Mouse (Mus musculus) erythroblast, embryonic 14.5 days (primary cell): ENCODE measurements around the gene Nmnat2. TPM values are rescaled to one million over a fixed set of nuclear protein-coding genes. Genes with fewer than 3 reads are reported as not detected.

Experiments
- H3K27me3 ChIP-seq: 2 replicates; pipeline ENCODE4 v1.6.1; 2012; ENCODE audit warnings: inconsistent platforms; ENCODE audit not compliant: control insufficient read depth
- H3K36me3 ChIP-seq: 2 replicates; pipeline ENCODE4 v1.6.1; 2012; ENCODE audit warnings: mild to moderate bottlenecking, inconsistent platforms; ENCODE audit not compliant: control insufficient read depth
- H3K4me1 ChIP-seq: 2 replicates; pipeline ENCODE4 v1.6.1; 2012; ENCODE audit warnings: inconsistent platforms; ENCODE audit not compliant: control insufficient read depth
- H3K4me3 ChIP-seq: replicated peaks from 2 replicates; pipeline ENCODE3; 2012; ENCODE audit warnings: moderate library complexity, mild to moderate bottlenecking, inconsistent platforms
- H3K9me3 ChIP-seq: 2 replicates; pipeline ENCODE4 v1.6.1; 2012; ENCODE audit warnings: low read length, inconsistent platforms, mixed read lengths; ENCODE audit not compliant: control insufficient read depth
- GATA1 ChIP-seq: IDR thresholded peaks from 2 replicates; pipeline ENCODE4 v1.6.1; 2012; ENCODE audit warnings: low read length, inconsistent platforms, mixed read lengths
- TAL1 ChIP-seq: IDR thresholded peaks from 3 replicates; pipeline ENCODE4 v1.6.1; 2012; ENCODE audit warnings: low read length, inconsistent platforms, mixed read lengths
- polyA plus RNA-seq: library from polyadenylated mRNA; stranded (reverse); fragments of >175 nt; gene quantifications from 2 replicates; pipeline ENCODE4 v1.2.3, GENCODE M21; 2012

Gene Nmnat2
- polyA plus RNA-seq, 1 experiment, result not detected

DNA sequence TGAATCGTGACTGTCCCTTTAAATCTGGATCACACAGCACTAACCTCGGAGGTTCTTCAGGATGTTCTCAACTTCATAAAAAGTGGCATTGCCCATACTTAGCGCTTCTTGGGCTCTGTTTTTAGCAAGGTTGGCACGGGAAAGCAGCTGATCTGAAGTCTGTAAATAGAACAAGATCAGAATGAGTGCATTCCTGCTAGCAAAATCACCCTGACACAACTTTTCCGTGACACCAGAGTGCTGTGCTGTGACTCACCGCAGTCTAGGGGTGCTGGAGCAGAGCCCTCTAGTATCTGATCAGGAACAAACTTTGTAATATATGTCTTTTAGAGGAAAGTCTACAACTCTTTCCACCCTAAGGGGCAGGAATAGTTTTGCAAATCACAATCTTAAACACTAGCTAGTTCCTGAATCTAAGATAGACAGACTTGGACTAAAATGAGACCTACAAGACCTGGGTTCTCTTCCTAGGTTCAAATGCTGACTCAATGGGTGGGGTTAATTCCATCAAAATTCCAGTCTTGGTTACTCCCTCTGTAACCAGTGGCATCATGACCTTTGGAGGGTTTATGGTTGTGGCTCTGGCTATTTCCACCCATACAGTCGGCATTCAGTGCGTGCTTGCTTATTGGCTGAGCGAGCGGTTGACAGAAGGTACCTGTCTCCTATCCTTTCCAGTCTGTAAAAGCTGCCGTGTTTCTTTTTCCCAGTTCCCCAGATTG, 175.4 kb downstream of the Nmnat2 start:
- no peaks in the 10 kb centered on the region for H3K36me3 ChIP-seq
- TF ChIP-seq GATA1 (no peak), TAL1 (no peak)
- no peak overlapping the region for H3K4me3 ChIP-seq
- no peaks in the 10 kb centered on the region for H3K9me3 ChIP-seq
- H3K27me3 ChIP-seq, result no peaks in the 10 kb centered on the region
- no peaks in the 10 kb centered on the region for H3K4me1 ChIP-seq

DNA sequence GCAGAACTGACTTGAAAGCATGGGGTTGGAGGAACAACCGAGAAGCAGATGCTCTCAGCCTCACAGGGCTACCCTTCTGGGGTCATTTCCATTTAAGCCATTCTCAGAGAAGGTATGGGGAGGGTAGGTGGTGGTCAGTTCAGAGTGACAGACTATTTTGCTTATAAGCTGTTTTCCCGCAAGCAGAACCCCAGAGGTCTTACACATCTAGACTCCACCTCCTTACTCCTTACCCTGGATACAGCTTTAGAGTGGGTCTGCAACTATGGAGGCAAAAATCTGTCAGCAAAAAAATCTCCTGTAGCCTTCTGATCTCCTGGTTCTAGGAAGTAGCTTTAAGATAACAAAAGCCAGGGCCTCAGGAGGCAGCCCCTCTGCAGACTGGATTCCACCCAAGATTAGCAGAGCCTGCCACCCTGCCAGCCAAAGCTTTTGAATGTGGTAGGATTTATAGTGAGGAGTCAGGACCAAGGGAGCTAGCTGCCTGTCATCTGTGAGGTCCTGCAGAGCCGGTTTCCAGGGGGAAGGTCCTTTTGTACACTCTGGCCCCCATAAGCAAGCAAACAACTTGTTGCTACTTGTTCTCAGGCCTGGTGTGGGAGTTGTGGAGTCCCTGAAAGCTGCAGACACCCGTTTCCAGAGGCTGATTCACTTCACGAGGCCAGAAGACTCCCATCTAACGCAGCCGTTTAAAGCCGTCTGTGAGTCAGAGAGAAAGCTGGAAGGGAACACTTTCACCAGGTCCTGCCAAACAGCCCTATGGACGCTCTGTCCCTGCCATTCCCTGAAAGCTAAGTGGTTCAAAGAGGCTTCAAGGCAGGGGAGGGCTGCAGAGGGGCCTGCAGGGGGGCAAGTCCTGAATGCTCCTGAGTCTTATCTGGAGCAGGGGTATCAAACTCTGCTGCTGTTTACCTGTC, 179.3 kb downstream of the Nmnat2 start:
- Histone ChIP-seq H3K36me3 (no peaks in the 10 kb centered on the region), H3K4me1 (no peaks in the 10 kb centered on the region), H3K27me3 (no peaks in the 10 kb centered on the region), H3K9me3 (no peaks in the 10 kb centered on the region), H3K4me3 (no peak overlapping the region)
- TF ChIP-seq TAL1, result no peak

- H3K36me3 ChIP-seq, result no peaks in the 10 kb centered on the region
These were observed 181.9 kb downstream of the Nmnat2 start for GRCm38 (mm10) chr1:153136647-153137046.

DNA sequence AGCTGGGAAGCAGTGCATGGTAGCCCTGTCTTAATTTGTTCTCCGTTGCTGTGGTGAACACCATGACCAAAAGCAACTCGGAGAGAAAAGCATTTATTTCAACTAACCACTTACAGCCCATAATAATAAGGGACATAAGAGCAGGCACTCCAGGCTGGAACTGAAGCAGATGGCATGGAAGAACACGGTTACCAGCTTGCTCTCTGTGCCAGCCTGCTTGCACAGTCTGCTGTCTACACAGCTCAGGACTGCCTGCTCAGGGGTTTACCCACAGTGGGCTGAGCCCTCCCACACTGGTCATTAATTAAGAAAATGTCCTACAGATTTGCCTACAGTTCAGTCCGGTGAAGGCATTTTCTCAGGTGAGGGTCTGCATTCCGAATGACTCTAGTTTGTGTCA, 183.7 kb downstream of the Nmnat2 start:
- Histone ChIP-seq H3K4me3 (no peak overlapping the region), H3K4me1 (0 out of 2 replicates have a peak, but pooled peaks cover 2% of the 10 kb centered on the region), H3K27me3 (no peaks in the 10 kb centered on the region), H3K36me3 (no peaks in the 10 kb centered on the region), H3K9me3 (no peaks in the 10 kb centered on the region)
- no peak for TF ChIP-seq GATA1
- TF ChIP-seq TAL1, result no peak

More at GRCm38 (mm10) chr1:153136647-153137046, 181.9 kb downstream of the Nmnat2 start:
- no peak for TF ChIP-seq GATA1
- TF ChIP-seq TAL1, result no peak
- 0 out of 2 replicates have a peak, but pooled peaks cover 2% of the 10 kb centered on the region for H3K4me1 ChIP-seq
- H3K9me3 ChIP-seq, result no peaks in the 10 kb centered on the region
- no peaks in the 10 kb centered on the region for H3K27me3 ChIP-seq
- no peak overlapping the region for H3K4me3 ChIP-seq

GRCm38 (mm10) chr1:153139635-153140034, 184.8 kb downstream of the Nmnat2 start:
- H3K9me3 ChIP-seq, result no peaks in the 10 kb centered on the region
- H3K36me3 ChIP-seq, result no peaks in the 10 kb centered on the region
- 0 out of 2 replicates have a peak, but pooled peaks cover 2% of the 10 kb centered on the region for H3K4me1 ChIP-seq
- TF ChIP-seq GATA1, result no peak
- no peak for TF ChIP-seq TAL1
- H3K27me3 ChIP-seq, result no peaks in the 10 kb centered on the region
- no peak overlapping the region for H3K4me3 ChIP-seq

GRCm38 (mm10) chr1:153140265-153140664, 185.5 kb downstream of the Nmnat2 start:
- Histone ChIP-seq H3K9me3 (no peaks in the 10 kb centered on the region), H3K4me3 (no peak overlapping the region), H3K27me3 (no peaks in the 10 kb centered on the region), H3K4me1 (0 out of 2 replicates have a peak, but pooled peaks cover 2% of the 10 kb centered on the region), H3K36me3 (no peaks in the 10 kb centered on the region)
- no peak for TF ChIP-seq TAL1
- TF ChIP-seq GATA1, result no peak

DNA sequence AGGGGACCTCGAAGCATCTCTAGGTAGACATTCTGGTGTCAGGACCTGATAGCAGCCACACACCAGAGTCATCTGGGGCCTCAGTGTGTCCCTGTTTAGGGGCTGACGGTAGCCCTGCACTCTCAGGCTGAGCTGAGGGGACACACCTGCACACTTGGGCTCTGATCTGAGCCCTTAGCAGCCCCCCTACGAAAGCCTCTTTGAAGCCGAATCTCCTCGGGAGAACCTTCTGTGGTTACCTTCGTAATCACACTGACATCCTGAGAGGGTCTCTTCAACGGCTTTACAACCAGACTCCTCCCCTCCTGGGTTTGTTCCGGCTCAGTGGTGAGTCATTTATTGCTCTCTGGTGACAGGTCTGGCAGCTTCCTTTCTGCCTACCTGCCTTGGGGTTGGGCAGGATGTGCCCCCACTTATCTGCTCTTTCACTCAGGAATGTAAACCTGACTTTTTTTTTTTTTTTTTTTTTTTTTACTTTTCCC, 186.0 kb downstream of the Nmnat2 start:
- H3K4me3 ChIP-seq, result no peak overlapping the region
- no peaks in the 10 kb centered on the region for H3K9me3 ChIP-seq
- no peaks in the 10 kb centered on the region for H3K27me3 ChIP-seq
- TF ChIP-seq GATA1 (no peak), TAL1 (no peak)
- H3K36me3 ChIP-seq, result no peaks in the 10 kb centered on the region
- H3K4me1 ChIP-seq, result 0 out of 2 replicates have a peak, but pooled peaks cover 2% of the 10 kb centered on the region

- Histone ChIP-seq H3K27me3 (no peaks in the 10 kb centered on the region), H3K4me3 (no peak overlapping the region), H3K9me3 (no peaks in the 10 kb centered on the region), H3K36me3 (no peaks in the 10 kb centered on the region), H3K4me1 (0 out of 2 replicates have a peak, but pooled peaks cover 2% of the 10 kb centered on the region)
- TF ChIP-seq GATA1 (no peak), TAL1 (no peak)
These were observed 189.2 kb downstream of the Nmnat2 start for GRCm38 (mm10) chr1:153144021-153144420.

- no peaks in the 10 kb centered on the region for H3K4me1 ChIP-seq
- H3K4me3 ChIP-seq, result no peak overlapping the region
- TF ChIP-seq GATA1, result no peak
- no peak for TF ChIP-seq TAL1
- H3K36me3 ChIP-seq, result no peaks in the 10 kb centered on the region
- no peaks in the 10 kb centered on the region for H3K9me3 ChIP-seq
- no peaks in the 10 kb centered on the region for H3K27me3 ChIP-seq
These were observed 191.0 kb downstream of the Nmnat2 start for GRCm38 (mm10) chr1:153145791-153146190.
